Mouse (Mus musculus) liver, embryonic 15.5 days (tissue): ENCODE measurements at regions not wholly inside any gene's neighbourhood (a gene's known extent, or its start where the extent isn't known, plus 50 kb on each side); places are given as distances from the start of the nearest gene placed in this dataset.

Experiments used
- ATAC-seq: fragments of 200-750 bp; cut with Nextera tagmentation; 2 replicates; pipeline ENCODE4 v1.8.0; 2017; ENCODE audit warnings: moderate number of reproducible peaks, mild to moderate bottlenecking, moderate library complexity; ENCODE audit not compliant: insufficient read depth
- H3K27ac ChIP-seq: fragments of 300-500 bp; sonication (generic); replicated peaks from 2 replicates; pipeline ENCODE4 v1.5.1; 2015; ENCODE audit warnings: mild to moderate bottlenecking, inconsistent platforms
- H3K27me3 ChIP-seq: fragments of 300-500 bp; sonication (generic); 2 replicates; pipeline ENCODE4 v1.6.1; 2015; ENCODE audit warnings: mild to moderate bottlenecking, inconsistent platforms
- H3K36me3 ChIP-seq: fragments of 300-500 bp; sonication (generic); replicated peaks from 2 replicates; pipeline ENCODE4 v1.6.1; 2015; ENCODE audit warnings: moderate library complexity, mild to moderate bottlenecking, inconsistent platforms
- H3K4me1 ChIP-seq: fragments of 300-500 bp; sonication (generic); replicated peaks from 2 replicates; pipeline ENCODE4 v1.6.1; 2015; ENCODE audit warnings: inconsistent platforms
- H3K4me2 ChIP-seq: fragments of 300-500 bp; sonication (generic); 2 replicates; pipeline ENCODE4 v1.6.1; 2015; ENCODE audit warnings: moderate library complexity, mild to moderate bottlenecking, inconsistent platforms
- H3K4me3 ChIP-seq: fragments of 300-500 bp; sonication (generic); replicated peaks from 2 replicates; pipeline ENCODE4 v1.5.1; 2015; ENCODE audit warnings: mild to moderate bottlenecking, inconsistent platforms
- H3K9ac ChIP-seq: fragments of 300-500 bp; sonication (generic); 2 replicates; pipeline ENCODE4 v1.6.1; 2015; ENCODE audit warnings: moderate library complexity, mild to moderate bottlenecking, inconsistent platforms
- H3K9me3 ChIP-seq: fragments of 300-500 bp; sonication (generic); replicated peaks from 2 replicates; pipeline ENCODE4 v1.6.1; 2016; ENCODE audit warnings: inconsistent platforms
- WGBS: fragments of 180-500 bp; shearing (Covaris S2); methylation state at CpG from one replicate; pipeline ENCODE4 v1.1.7; 2015; ENCODE audit warnings: mixed read lengths; ENCODE audit not compliant: insufficient replicate concordance; 5-methylcytosine and 5-hydroxymethylcytosine counted together

DNA sequence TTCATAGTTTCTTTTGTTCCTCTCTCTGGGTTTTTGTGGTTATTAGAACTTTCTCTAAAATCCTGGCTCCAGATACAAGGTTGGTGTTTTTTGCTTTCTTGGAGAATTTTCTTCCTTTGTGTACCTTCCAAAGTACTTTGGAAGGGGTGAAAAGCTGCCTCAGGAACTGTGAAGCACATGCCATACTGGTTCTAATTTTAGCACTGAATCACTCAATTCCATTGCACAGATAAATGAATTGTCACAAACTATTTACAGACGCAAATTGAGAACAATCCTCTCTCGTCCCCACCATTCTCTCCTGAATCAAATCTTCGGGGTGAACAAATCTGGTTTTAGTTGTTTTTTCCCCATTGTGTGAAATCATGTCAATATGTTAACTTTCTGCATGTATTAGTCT, 437.6 kb upstream of the Nox3 start:
- ATAC-seq = no peak
- H3K4me1 ChIP-seq = no peaks in the 10 kb centered on the region
- H3K9me3 ChIP-seq = no peaks in the 10 kb centered on the region
- no peak overlapping the region for H3K4me2 ChIP-seq
- H3K36me3 ChIP-seq = no peaks in the 10 kb centered on the region
- H3K4me3 ChIP-seq = no peak overlapping the region
- 43% methylated on average over 3 of the region's 3 CpGs for WGBS
- no peak overlapping the region for H3K9ac ChIP-seq
- no peak overlapping the region for H3K27ac ChIP-seq
- no peaks in the 10 kb centered on the region for H3K27me3 ChIP-seq

DNA sequence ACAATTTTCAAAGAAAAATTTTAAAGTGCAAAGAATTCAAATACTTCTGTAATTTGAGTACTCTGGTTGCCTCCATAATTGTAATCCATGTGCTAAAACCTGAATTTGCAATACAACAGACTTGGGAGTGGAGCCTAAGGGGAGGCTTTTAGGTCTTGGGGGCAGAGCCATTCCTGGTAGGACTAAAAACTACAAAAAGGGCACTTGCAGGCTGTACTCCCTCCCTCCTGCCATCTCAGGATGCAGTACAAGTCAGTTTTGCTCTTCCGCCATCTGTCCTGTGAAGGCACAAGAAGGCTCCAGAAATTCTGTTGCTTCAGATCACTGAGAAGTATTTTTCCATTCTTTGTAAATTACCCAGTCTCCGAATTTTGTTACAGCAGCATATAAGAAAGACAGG, 467.4 kb upstream of the Nox3 start:
- WGBS = 62% methylated on average over 2 of the region's 2 CpGs
- ATAC-seq = no peak
- Histone ChIP-seq H3K9me3 (no peaks in the 10 kb centered on the region), H3K4me3 (no peak overlapping the region), H3K36me3 (no peaks in the 10 kb centered on the region), H3K9ac (no peak overlapping the region), H3K4me1 (no peaks in the 10 kb centered on the region), H3K27ac (no peak overlapping the region), H3K4me2 (no peak overlapping the region), H3K27me3 (no peaks in the 10 kb centered on the region)

DNA sequence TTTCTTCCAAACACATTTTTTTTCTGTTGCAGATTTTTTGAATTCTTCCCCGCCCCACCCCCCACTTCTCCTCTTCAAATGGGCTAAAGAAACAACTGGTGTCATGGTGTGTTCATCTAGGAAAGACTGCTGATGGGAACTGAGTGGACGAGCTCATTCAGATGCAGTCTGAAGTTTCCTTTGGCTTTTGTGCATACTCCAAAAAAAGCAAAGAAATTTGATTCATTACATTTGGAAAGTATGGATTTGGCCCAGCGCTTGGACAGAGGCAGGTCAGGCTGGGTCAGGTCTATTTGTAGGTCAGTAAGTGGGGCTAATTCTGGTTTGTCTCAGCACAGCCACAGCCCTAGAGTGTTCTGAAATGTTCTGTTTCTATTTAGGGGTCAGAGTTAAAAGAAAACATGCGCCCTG, 477.9 kb upstream of the Nox3 start:
- Histone ChIP-seq H3K4me1 (no peaks in the 10 kb centered on the region), H3K27me3 (no peaks in the 10 kb centered on the region), H3K9me3 (no peaks in the 10 kb centered on the region), H3K4me3 (no peak overlapping the region), H3K4me2 (no peak overlapping the region), H3K27ac (no peak overlapping the region), H3K36me3 (no peaks in the 10 kb centered on the region), H3K9ac (no peak overlapping the region)
- WGBS = 46% methylated on average over 4 of the region's 4 CpGs
- ATAC-seq = no peak; the same call in 1 of the 2 replicates

DNA sequence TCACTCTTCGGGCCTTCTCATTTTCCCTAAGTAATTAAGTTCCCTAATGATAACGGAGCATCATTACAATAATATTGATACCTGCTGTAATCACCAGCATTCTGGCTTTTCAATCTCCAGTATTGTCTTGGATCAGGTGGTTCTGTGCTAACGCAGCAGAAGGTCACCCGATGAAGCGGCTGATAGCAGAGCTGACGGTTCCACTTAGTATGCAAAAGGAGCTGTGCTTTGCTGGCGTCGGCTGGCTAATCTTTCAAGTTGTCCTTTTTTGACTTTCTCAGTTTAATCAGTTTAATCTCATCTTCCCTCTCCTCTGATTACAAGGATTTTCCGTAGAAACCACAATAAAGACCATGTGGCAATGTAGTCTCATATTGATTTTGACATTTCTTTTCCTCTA, 478.9 kb upstream of the Nox3 start:
- Histone ChIP-seq H3K4me3 (no peak overlapping the region), H3K9me3 (no peaks in the 10 kb centered on the region), H3K27me3 (no peaks in the 10 kb centered on the region), H3K27ac (no peak overlapping the region), H3K4me1 (no peaks in the 10 kb centered on the region), H3K36me3 (no peaks in the 10 kb centered on the region), H3K9ac (no peak overlapping the region), H3K4me2 (no peak overlapping the region)
- WGBS = 70% methylated on average over 9 of the region's 9 CpGs
- ATAC-seq = no peak

DNA sequence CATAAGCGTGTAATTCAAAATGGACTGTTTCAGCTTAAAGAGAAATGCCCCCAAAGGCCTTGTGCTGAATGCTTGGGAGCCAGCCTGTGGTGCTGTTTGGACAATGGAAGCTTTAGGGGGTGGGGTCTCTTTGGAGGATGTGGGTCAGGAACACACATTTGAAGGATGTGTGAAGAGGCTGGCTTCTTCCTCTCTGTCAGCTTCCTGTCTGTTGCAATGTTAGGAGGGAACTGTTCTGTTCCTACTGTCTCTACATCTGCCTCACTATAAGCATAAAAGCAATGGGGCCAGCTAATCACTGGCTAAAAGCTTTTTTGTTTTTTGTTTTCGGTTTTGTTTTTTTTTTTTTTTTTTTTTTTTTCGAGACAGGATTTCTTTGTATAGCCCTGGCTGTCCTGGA, 480.5 kb upstream of the Nox3 start:
- 58% methylated on average over 2 of the region's 3 CpGs for WGBS
- Histone ChIP-seq H3K9ac (no peak overlapping the region), H3K4me3 (no peak overlapping the region), H3K9me3 (no peaks in the 10 kb centered on the region), H3K27me3 (no peaks in the 10 kb centered on the region), H3K4me1 (no peaks in the 10 kb centered on the region), H3K4me2 (no peak overlapping the region), H3K27ac (no peak overlapping the region), H3K36me3 (no peaks in the 10 kb centered on the region)
- no peak for ATAC-seq

DNA sequence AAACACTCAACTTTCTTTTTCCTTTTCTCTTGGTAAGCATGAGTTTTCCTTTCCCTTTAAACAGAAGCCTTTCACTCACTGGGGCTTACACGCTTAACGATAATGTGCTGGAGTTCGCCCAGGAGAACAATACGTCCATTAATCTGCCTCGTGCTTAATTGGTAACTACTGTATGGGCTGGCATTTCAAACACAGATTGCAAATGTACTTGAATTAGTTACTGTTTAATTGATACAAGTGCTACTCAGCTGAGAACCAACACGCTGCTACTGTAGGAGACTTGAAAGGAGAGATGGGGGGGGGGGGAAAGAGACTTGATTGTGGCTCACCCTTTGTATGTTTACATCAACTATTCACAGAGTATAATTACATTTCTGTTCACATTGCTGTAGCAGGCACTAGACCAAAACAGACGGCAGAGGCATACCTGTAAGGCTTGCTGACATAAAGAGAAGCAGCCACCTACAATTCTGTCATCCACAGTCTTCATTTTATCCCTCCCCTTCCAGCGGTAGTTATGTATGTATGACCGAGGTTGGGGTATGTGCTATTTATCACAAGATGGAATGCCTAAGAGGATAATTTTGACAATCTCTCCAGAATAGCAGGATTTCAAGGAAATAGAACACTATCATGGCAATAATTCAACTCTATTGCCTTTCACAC, 481.6 kb upstream of the Nox3 start:
- Histone ChIP-seq H3K9me3 (no peaks in the 10 kb centered on the region), H3K4me2 (no peak overlapping the region), H3K36me3 (no peaks in the 10 kb centered on the region), H3K4me1 (no peaks in the 10 kb centered on the region), H3K4me3 (no peak overlapping the region), H3K27ac (no peak overlapping the region), H3K27me3 (no peaks in the 10 kb centered on the region), H3K9ac (no peak overlapping the region)
- 67% methylated on average over 9 of the region's 9 CpGs for WGBS
- ATAC-seq = no peak

DNA sequence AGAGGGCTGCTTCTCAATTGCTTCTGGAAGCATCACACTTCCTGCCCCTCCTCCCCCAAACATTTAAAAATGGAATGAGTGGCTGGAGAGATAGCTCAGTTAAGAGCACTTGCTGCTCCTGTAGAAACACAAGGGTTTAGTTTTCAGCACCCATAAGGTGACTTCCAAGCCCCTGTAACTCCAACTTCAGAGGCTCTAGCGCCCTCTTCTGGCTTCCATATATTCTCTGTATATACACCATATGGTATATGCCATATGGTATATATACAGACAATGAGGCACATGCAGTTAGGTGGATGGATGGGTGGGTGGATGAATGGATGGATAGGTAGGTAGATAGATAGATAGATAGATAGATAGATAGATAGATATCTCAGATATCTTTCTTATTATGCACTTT, 483.2 kb upstream of the Nox3 start:
- Histone ChIP-seq H3K27me3 (no peaks in the 10 kb centered on the region), H3K9ac (no peak overlapping the region), H3K36me3 (no peaks in the 10 kb centered on the region), H3K4me1 (no peaks in the 10 kb centered on the region), H3K4me3 (no peak overlapping the region), H3K4me2 (no peak overlapping the region), H3K27ac (no peak overlapping the region), H3K9me3 (no peaks in the 10 kb centered on the region)
- ATAC-seq = no peak
- 21% methylated on average over 1 of the region's 1 CpGs for WGBS

DNA sequence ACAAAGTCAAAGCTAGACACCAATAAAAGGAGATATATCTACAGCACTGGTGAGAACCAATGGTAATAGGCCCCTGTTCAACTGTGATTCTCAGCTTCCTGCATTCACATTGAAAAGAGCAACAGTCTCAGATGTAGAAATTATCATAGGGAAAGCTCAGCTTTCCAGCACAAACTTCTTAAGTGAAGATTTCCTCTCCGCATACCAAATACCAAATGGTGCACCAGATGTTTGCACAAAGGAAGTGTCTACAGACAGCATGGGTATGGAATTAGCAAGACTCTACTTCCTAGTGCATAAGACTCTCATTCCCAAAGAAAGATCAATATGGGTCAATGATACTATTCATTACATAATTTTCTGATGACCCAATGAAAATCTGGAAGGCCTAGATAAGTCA, 486.0 kb upstream of the Nox3 start:
- Histone ChIP-seq H3K27ac (no peak overlapping the region), H3K27me3 (no peaks in the 10 kb centered on the region), H3K36me3 (no peaks in the 10 kb centered on the region), H3K4me1 (no peaks in the 10 kb centered on the region), H3K9ac (no peak overlapping the region), H3K4me2 (no peak overlapping the region), H3K4me3 (no peak overlapping the region), H3K9me3 (no peaks in the 10 kb centered on the region)
- WGBS = 79% methylated on average over 1 of the region's 1 CpGs
- ATAC-seq = no peak

DNA sequence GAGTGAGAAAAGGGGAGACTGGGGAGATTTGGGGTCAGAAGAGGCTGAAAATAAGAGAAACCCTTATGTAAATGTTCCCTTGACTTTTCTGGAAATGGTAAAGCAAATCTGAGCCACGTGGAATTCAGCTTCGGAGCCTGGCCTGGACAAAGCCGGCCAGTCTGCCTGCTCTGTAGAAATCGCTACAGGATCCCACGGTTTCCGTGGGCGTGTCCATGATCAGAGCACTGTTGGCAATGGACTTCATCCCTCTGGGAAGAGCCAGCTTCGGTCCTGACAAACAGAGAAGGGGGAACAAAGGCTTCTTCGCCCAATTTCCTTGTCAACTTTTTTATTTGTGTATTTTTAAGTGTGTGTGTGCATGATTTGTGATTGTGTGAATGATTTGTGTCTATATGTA, 490.7 kb upstream of the Nox3 start:
- Histone ChIP-seq H3K9ac (no peak overlapping the region), H3K4me3 (no peak overlapping the region), H3K9me3 (no peaks in the 10 kb centered on the region), H3K36me3 (no peaks in the 10 kb centered on the region), H3K27me3 (no peaks in the 10 kb centered on the region), H3K4me2 (no peak overlapping the region), H3K27ac (no peak overlapping the region), H3K4me1 (no peaks in the 10 kb centered on the region)
- WGBS = 65% methylated on average over 9 of the region's 9 CpGs
- no peak for ATAC-seq

DNA sequence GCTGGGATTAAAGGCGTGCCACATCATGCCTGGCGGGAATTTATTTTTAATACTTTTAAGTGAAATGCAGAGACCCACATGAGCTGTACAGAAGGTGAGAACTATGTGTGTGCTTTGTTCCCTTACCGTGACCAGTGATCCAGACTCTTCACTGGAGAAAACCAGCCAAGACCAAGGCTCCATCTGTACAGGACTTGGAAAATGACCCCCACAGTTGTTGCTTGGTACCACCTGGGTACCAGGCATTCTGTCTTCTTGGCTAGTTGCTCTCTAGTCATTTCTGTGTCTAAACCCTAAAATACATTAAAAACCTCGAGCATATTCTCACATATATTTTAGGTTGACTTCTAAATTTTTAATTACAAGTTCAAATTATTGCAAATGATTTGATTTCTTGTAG, 491.5 kb upstream of the Nox3 start:
- H3K4me3 ChIP-seq = no peak overlapping the region
- H3K4me2 ChIP-seq = no peak overlapping the region
- WGBS = 65% methylated on average over 4 of the region's 4 CpGs
- H3K9ac ChIP-seq = no peak overlapping the region
- no peaks in the 10 kb centered on the region for H3K36me3 ChIP-seq
- H3K27me3 ChIP-seq = no peaks in the 10 kb centered on the region
- H3K27ac ChIP-seq = no peak overlapping the region
- no peaks in the 10 kb centered on the region for H3K9me3 ChIP-seq
- ATAC-seq = no peak
- H3K4me1 ChIP-seq = no peaks in the 10 kb centered on the region

DNA sequence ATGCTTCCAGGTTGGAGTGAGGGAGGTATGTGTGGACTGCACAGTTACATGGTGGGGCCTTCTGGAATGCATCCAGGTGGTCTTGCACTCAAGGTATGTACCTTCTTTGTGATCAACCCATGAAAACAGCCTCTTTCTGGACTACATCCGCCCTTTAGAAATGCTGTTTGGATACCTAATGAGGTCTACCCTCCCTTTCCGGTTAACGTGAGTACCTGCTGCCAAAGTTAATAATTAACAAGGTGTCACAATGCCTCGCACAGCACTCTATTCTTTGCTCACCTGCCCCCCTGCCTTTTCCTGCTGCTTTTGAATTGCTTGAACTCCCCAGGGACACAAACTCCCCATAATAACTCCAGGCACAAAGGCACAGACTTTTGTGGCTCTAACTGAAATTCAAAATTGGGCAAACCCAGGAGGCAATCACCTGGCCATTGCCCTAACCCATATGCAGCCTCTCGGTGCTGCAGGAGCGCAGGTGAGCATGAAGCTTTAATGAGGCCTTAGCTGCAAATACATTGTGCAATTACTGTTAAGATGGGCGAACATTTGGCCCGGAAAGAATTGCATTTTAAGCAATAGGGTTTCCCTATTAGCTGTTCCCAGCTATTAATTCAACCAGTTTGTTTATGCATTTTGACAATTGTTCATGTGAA, 500.9 kb upstream of the Nox3 start:
- Histone ChIP-seq H3K27ac (no peak overlapping the region), H3K4me2 (no peak overlapping the region), H3K4me1 (no peaks in the 10 kb centered on the region)

DNA sequence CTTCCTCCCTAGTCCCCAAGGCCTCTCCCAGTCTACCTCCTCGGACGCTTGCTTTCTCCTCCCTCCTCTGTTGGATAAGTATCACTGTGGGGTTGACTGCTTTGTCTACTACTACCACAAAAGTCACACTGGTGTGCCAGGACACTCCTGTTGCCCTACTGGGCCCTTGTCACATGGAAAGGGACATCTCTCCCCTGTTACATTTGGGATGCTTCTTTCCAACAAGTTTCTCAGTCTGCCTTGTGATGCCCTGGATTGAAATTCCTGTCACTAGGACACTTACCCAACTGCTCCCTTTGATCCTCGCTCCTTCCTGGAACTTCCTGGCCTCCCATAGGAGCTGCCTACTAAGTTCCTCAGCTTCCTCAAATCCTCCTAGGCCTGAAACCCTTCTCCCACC, 501.9 kb upstream of the Nox3 start:
- no peak overlapping the region for H3K27ac ChIP-seq
- 47% methylated on average over 3 of the region's 3 CpGs for WGBS
- no peaks in the 10 kb centered on the region for H3K36me3 ChIP-seq
- H3K4me1 ChIP-seq = no peaks in the 10 kb centered on the region
- H3K9me3 ChIP-seq = no peaks in the 10 kb centered on the region
- H3K27me3 ChIP-seq = no peaks in the 10 kb centered on the region
- ATAC-seq = no peak
- H3K4me3 ChIP-seq = no peak overlapping the region
- H3K4me2 ChIP-seq = no peak overlapping the region
- no peak overlapping the region for H3K9ac ChIP-seq

More for the DNA sequence above, 500.9 kb upstream of the Nox3 start:
- H3K36me3 ChIP-seq = no peaks in the 10 kb centered on the region
- H3K4me3 ChIP-seq = no peak overlapping the region
- no peaks in the 10 kb centered on the region for H3K27me3 ChIP-seq
- H3K9ac ChIP-seq = no peak overlapping the region
- no peak for ATAC-seq
- 53% methylated on average over 8 of the region's 8 CpGs for WGBS
- no peaks in the 10 kb centered on the region for H3K9me3 ChIP-seq
